Mouse (Mus musculus) limb, embryonic 10.5 days (tissue): ENCODE measurements at regions not wholly inside any gene's neighbourhood (a gene's known extent, or its start where the extent isn't known, plus 50 kb on each side); places are given as distances from the start of the nearest gene placed in this dataset.

Source experiments
- DNase-seq: peaks from one replicate; pipeline ENCODE4 v3.0.0-alpha.2; 2017; ENCODE audit warnings: low spot score
- H3K27ac ChIP-seq: fragments of 300-500 bp; sonication (generic); 2 replicates; pipeline ENCODE4 v1.5.1; 2016; ENCODE audit warnings: mild to moderate bottlenecking
- H3K27me3 ChIP-seq: fragments of 300-500 bp; sonication (generic); 2 replicates; pipeline ENCODE4 v1.6.1; 2016; ENCODE audit warnings: low read depth, mild to moderate bottlenecking; ENCODE audit not compliant: poor library complexity, severe bottlenecking
- H3K36me3 ChIP-seq: fragments of 300-500 bp; sonication (generic); 2 replicates; pipeline ENCODE4 v1.6.1; 2016; ENCODE audit warnings: mild to moderate bottlenecking, moderate library complexity
- H3K4me1 ChIP-seq: fragments of 300-500 bp; sonication (generic); 2 replicates; pipeline ENCODE4 v1.6.1; 2016
- H3K4me3 ChIP-seq: fragments of 300-500 bp; sonication (generic); 2 replicates; pipeline ENCODE4 v1.5.1; 2016; ENCODE audit warnings: mild to moderate bottlenecking, moderate library complexity
- H3K9me3 ChIP-seq: fragments of 300-500 bp; sonication (generic); replicated peaks from 2 replicates; pipeline ENCODE4 v1.6.1; 2016; ENCODE audit warnings: mild to moderate bottlenecking
- WGBS: fragments of 180-500 bp; shearing (Covaris S2); methylation state at CpG from one replicate; pipeline ENCODE4 v1.1.7; 2016; 5-methylcytosine and 5-hydroxymethylcytosine counted together

GRCm38 (mm10) chr7:71936690-71937089 is 369.7 kb downstream of the Mctp2 start:
- DNase-seq = no peak
- Histone ChIP-seq H3K27ac (0 out of 2 replicates have a peak overlapping the region, but pooled peaks have one; percentile 25), H3K36me3 (no peaks in the 10 kb centered on the region), H3K27me3 (no peaks in the 10 kb centered on the region), H3K4me1 (peaks cover 13% of the 10 kb centered on the region), H3K4me3 (no peak overlapping the region), H3K9me3 (no peaks in the 10 kb centered on the region)
- WGBS = 84% methylated on average over 4 of the region's 4 CpGs
